Mouse (Mus musculus) thymus, adult 18-20 months (tissue): Measurements from ENCODE around the gene Tymp.
A peak's percentile ranks its signal among the peaks of the same experiment; 100 is the strongest.

ENCODE experiments used
- DNase-seq, 2 experiments: peaks; one replicate each; pipeline ENCODE4 v3.0.0; 2022; ENCODE audit warnings: mixed read lengths in 2 of 2

Gene Tymp

GRCm38 (mm10) chr15:89373762-89374248 lies 3.0 kb downstream of the Tymp start, which contains the start of gene Sco2:
Gene Sco2, minus strand, starts transcription at chr15:89373846.
- DNase-seq = peak; percentile 75 to 80

GRCm38 (mm10) chr15:89373027-89373761 lies 3.6 kb downstream of the Tymp start:
- peak; percentile 70 to 78 for DNase-seq

DNA sequence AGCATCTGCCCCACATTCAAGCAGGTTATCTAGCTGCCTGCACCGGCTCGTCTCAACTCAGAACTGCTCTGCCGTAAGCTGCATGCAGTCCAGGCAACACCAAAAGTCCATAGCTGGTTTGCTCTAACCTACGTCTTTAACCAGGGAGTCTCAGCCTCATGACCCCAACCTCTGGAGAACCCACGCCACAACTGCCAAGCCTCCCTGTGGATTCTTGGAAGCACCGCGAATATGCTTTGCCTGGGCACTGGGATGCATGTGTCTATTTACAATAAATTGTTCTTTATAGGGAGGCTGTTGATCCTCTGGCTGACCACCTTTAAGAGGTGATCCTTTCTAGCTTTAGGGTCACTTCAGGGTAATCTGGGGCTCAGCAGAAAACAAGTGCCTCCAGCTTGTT lies 4.3 kb downstream of the Tymp start:
- no peak for DNase-seq

- no peak for DNase-seq
These were observed 4.8 kb downstream of the Tymp start for GRCm38 (mm10) chr15:89372068-89372467.

DNA sequence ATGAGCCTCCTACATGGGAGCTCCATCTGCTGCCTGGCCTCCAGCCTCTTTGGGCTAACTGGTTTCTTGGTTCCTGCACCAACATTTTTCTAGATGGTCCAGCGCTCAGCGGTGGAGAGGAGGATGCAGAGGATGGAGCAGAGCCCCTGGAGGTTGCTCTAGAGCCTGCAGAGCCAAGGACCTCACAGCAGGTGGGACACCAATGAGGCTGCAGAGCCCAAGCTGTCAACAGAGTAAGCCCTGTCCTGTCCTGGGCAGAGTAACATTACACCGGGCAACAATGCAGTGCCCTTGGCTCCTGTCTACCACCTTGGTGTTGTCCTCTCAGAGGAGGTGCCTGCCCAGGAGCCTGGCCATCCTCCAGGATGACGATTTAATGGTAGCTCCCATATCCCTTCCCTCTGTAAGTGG lies 11.7 kb downstream of the Tymp start:
- DNase-seq = no peak

GRCm38 (mm10) chr15:89363051-89363450 lies 13.8 kb downstream of the Tymp start:
- DNase-seq = no peak

DNA sequence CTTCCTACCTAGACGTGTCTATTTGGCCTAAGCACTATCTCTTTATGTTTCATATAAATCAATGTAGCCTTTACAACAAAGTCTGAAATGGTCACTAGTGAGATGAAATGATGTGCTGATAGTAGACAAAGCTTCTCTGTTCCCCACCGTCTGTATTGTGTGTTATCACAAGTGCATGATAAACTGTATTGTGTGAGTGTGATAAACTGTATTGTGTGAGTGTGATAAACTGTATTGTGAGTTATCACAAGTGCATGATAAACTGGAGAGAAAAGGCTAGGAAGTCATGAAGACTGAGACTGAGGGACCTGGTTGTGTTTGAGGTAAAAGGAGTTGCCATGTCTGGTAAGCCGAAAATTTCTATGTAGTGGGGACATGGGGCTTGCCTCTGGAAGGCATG lies 18.1 kb downstream of the Tymp start:
- no peak for DNase-seq

DNA sequence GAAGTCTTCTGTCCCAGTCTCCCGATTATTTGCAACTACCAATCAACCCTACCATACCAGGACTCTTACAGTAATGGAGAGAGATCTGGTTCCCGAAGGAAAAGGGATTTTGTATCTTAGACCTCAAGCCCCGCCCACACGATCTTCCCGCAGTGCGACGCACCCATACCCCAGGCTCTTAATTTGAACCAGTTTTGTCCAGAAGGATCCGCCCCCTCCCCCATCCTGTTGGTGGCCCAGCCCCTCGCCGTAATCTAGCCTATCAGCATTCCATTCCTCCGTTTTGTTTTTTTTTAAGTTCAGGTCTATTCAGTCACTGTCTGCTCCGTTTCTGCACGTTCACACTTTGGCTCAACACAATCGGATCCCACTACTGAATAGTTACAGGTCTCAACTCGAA lies 20.5 kb downstream of the Tymp start:
- peak; percentile 48 to 75 for DNase-seq

GRCm38 (mm10) chr15:89355241-89356187 lies 21.3 kb downstream of the Tymp start, which contains the start of the genes Lmf2 and Ncaph2:
Gene Lmf2, minus strand, starts transcription at chr15:89355659.
Gene Ncaph2, plus strand, starts transcription at chr15:89355719.
- peak; percentile 89 to 90 for DNase-seq

DNA sequence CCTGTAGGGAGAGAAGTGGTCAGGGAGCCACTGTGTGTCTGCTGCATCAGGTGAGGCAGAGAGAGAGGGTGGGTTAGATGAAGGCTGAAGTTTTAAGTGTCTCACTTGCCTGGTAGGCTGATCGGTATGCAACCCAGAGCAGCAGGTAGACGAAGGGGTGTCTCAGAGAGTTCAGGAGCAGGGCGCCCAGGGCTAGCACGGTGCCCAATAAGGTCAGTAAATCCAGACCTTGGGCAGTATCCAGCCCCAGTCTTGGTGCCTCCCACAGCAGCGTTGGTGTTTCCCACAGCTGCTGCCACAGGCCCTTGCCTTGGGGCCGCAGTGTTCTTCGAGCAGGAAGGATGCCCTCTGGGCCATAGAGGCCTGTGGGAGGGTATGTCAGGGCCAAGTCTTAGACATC lies 22.4 kb downstream of the Tymp start:
- no peak for DNase-seq

GRCm38 (mm10) chr15:89353837-89354236 lies 23.0 kb downstream of the Tymp start:
- DNase-seq = no peak

GRCm38 (mm10) chr15:89352795-89353194 lies 24.0 kb downstream of the Tymp start:
- no peak for DNase-seq

- no peak for DNase-seq
These were observed 24.8 kb downstream of the Tymp start for GRCm38 (mm10) chr15:89352054-89352453.

DNA sequence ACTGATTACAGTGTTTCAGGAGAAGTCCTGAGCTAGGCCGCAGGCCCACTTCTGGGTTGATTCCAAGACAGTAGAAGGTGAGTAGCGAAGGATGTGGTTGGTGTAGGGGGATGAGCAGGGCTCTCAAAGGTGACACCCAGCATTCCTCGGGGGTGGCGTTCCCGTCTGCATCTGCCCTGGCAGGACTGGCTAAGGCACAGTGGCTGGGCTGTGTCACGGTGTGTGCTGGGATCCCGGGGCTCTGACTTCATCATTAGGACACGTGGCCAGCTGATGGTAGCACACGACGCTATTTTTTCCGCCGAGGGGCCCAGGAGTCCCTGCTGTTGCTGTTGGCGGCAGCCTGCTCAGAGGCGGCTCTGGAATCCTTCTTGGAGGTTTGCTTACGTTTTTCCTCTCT lies 25.5 kb downstream of the Tymp start:
- DNase-seq = no peak

- DNase-seq = no peak
These were observed 26.4 kb downstream of the Tymp start for GRCm38 (mm10) chr15:89350447-89350846.

DNA sequence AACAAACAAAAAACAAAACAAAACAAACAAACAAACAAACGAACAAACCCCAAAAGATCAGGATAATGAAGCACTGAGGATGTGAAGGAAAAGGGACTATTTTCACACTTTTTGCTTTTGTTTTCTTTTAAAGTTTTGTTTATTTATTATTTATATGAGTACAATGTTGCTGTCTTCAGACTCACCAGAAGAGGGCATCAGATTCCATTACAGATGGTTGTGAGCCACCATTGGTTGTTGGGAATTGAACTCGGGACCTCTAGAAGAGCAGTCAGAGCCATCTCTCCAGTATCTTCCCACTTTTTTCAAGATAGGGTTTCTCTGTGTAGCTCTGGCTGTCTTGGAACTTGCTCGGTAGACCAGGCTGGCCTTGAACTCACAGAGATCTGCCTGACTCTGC lies 33.5 kb downstream of the Tymp start:
- no peak for DNase-seq

GRCm38 (mm10) chr15:89341678-89342077 lies 35.2 kb downstream of the Tymp start:
- no peak for DNase-seq

DNA sequence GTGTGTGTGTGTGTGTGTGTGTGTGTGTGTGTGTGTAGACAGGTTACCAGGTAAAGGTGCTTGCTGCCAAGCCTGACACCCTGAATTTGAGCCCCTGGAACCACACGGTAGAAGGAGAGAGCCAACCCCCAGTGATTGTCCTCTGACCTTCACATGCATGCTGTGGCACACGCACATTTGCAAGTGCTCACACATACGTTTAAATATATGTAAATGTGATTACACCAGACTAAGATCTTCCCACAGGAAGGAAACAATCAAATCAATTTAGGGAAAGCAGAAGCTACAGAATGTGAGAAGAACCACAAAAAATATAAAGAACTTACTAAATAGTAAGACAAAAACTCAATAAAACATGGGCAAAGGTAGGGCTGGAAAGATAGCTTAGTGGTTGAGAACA lies 36.7 kb downstream of the Tymp start:
- no peak for DNase-seq

DNA sequence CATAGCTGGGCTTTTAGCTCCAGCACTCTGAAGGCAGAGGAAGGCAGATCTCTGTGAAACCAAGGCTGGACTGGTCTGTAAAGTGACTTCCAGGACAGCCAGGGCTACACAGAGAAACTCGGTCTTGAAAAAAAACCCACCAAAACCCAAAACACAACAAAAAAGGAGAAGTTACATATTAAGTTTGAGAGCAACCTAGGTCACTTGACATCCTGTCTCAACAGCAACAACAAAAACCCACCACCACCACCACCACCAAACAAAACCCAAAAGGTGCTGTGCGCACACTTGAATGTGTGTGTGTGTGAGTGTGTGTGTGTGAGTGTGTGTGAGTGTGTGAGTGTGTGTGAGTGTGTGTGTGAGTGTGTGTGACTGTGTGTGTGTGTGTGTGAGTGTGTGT lies 37.1 kb downstream of the Tymp start:
- no peak for DNase-seq

DNA sequence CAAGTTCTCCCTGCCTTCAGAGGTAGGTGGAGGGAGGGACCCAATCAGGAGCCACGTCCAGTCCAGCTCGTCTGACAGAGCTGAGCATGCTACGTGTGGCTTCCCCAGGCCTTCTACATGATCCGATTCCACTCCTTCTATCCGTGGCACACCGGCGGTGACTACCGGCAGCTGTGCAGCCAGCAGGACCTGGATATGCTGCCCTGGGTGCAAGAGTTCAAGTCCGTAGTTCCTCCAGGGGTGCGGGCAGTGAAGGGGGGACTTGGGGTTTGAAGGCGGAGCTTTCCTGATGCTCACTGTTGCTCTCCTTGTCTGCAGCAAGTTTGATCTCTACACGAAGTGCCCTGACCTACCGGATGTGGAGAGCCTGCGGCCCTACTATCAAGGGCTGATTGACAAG lies 40.4 kb downstream of the Tymp start:
- no peak for DNase-seq

DNA sequence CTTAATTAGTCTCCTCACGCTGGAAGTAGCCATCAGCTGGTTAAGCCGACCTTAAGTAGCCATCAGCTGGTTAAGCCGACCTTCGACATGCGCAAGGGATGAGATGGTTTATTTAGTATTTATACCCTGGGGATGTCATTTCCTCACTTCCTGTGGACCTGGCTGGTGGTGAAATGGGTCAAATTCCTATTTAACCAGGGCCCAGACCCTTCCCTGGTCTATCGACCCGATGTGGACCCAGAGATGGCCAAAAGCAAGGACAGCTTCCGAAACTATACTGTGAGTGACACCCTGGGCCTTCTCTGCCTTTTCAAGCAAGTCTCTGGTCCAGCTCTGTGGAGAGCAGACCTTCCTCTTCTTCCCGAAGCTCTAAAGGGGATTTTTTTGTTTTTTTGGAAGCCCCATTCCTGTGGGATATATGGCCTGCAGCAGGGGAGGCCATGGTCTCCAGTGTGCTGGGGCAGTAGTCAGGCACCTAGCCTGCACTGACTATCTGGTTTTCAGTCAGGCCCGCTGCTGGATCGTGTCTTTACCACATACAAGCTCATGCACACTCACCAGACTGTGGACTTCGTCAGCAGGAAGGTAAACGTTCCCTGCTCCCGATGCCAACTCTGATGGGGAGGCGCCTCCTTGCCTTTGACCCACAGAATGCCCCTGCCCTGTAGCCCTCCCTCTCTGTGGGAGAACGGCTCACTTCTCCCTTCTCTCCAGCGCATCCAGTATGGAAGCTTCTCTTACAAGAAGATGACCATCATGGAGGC lies 41.9 kb downstream of the Tymp start:
- DNase-seq = no peak

GRCm38 (mm10) chr15:89334271-89334670 lies 42.6 kb downstream of the Tymp start, which contains the start of gene Miox:
Gene Miox, plus strand, starts transcription at chr15:89334398.
- DNase-seq = no peak

DNA sequence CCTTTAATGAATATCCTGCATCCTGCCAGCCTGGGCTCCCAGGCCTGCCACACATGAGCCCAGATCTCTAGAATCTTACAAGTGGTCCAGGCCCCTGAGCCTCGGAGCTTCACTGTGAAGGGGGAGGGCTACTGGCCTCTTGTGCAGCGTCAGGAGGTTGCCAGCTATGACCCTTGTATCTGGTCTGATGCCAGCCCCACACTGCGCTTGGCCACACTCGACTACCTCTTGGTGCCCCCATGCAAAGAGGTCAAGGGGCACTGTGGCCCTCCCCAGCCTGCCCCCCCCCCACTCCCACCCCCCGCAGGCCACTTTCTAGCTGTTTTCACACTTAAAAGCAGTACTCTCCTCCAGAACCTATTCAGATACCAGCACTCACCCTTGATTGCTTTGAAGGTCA lies 50.4 kb downstream of the Tymp start:
- no peak for DNase-seq
